In the genomic region with DNA sequence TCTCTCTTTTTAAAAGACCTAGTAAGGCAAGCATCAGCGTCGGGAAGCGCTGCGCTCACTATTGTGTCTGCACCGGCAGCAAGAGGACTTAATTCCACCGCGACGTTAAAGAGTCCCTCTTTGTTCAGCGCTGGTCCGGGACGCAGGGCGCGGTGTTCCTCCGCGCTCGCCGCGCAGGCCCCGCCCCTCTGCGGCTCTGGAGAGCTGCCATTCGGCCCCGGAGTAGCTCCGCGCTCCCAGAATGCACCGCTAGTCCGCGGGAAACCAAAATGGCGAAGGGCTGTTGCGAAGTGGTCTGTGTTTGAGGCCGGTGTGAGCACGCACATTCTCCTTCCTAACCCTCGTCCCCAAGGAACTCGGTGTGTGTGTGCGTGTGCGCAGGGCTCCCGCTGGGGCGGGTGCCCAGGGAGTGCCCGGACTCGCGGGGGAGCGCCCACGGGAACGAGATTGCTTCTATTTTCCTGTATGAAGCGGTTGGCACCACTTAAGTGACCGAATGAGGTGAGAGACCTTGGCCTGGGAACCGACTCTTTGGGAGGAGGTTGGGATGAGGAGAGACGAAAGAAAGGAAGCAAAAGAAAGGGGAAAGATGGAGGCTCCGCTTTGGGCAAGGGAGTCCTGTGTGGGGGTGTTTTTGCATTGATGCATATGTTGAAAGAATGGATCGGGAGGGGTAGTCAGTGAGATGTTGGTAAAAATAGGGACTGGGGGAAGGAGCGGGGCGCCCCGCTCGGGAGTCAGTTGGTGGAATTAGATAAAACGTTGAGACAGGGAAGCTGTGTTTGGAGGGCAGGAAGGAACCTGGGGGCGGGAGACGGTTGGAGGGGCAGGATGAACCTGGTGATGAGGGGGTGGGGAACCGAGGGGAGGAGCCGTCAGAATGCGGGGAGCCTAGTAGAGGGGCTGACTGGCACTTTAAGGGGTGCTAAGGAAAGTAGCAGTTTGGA, we compare ENCODE assay signal across 8 mouse cellular contexts. TPM values are rescaled to one million over a fixed set of nuclear protein-coding genes. Genes with fewer than 3 reads are reported as not detected.
DNase-seq lines count a peak whose midpoint lies in the region; ATAC-seq and TF ChIP-seq lines count a peak whose summit lies in the region.

A gene (plus strand): TSS at position 210 of the 947 bp plus-strand sequence.

- TF ChIP-seq CTCF in Patski (IDR thresholded peaks at IDR 0.05), result no peak

- peaks cover 16% of the 10 kb centered on the region for H3K4me1 ChIP-seq in hindbrain, embryonic 13.5 days (replicated peaks)

- peaks cover 17% of the 10 kb centered on the region for H3K36me3 ChIP-seq in hindbrain, embryonic 13.5 days

- H3K9ac ChIP-seq in hindbrain, embryonic 13.5 days, result peak within 1 kb of the TSS; percentile 99

- ATAC-seq in Patski, result peak; percentile 94
- peak; percentile 94 for ATAC-seq in hindbrain, embryonic 13.5 days (ENCODE audit: low FRiP score)

- in situ Hi-C loops in Patski (cut with MboI; ENCODE audit: low pct_unique_long_range_greater_than_20kb), result no loop called here

- DNase-seq in Patski (ENCODE audit: low read depth, low spot score), result peak; percentile 94
- peak; percentile 99 for DNase-seq in cerebellum, postnatal 14 days
- peak; percentile 90 to 94 for DNase-seq in frontal cortex, postnatal 14 days (ENCODE audit: low spot score in 2 of 2)
- DNase-seq in layer of hippocampus, postnatal 25 days (ENCODE audit: extremely low spot score in 1 of 2, low spot score in 1 of 2), result peak; percentile 95 to 97
- peak; percentile 96 for DNase-seq in lung, postnatal 25 days (ENCODE audit: low spot score)
- DNase-seq in retina, embryonic 14.5 days (ENCODE audit: low spot score), result peak; percentile 99
- DNase-seq in thymus, postnatal 4 days, result peak; percentile 97

- H3K27me3 ChIP-seq in Patski, result no peaks in the 10 kb centered on the region
- no peaks in the 10 kb centered on the region for H3K27me3 ChIP-seq in hindbrain, embryonic 13.5 days

- peak within 1 kb of the TSS; percentile 96 for H3K4me3 ChIP-seq in hindbrain, embryonic 13.5 days

- CTCF ChIA-PET in Patski (lab: Charles Lee), result interaction anchor here (1.5 kb wide), 1 partner anchor 17 kb away, joined by 5 read pairs; no protein-coding TSS in a partner anchor

- POLR2A ChIA-PET in Patski (lab: Charles Lee), result interaction anchor here (0.7 to 1.1 kb wide), 3 partner anchors 12 to 54 kb away, joined by 3 to 4 read pairs (median 4); no protein-coding TSS in a partner anchor

- H3K4me2 ChIP-seq in hindbrain, embryonic 13.5 days, result peak within 1 kb of the TSS; percentile 79

- under 1% methylated on average over 59 of the region's 59 CpGs for WGBS in hindbrain, embryonic 13.5 days

- no peaks in the 10 kb centered on the region for H3K9me3 ChIP-seq in hindbrain, embryonic 13.5 days

- peak within 1 kb of the TSS; percentile 98 for H3K27ac ChIP-seq in hindbrain, embryonic 13.5 days

RNA-seq across cellular contexts. Expression of the gene that starts here (rescaled TPM):
- polyA plus RNA-seq in Patski (2021), result 29.9 TPM
- polyA plus RNA-seq in hindbrain, embryonic 13.5 days (2015; fragmentation: Nextera tagmentation; extraction: Ambion mirVana), result 119 and 124 TPM in 2 replicates
- 10 to 100 TPM; 42.7 to 52.3 TPM for total RNA-seq in layer of hippocampus, postnatal 25 days (2021)

Comparison
In these comparisons a context has a peak if more than half of its experiments do, and no peak if none do; other contexts are left out.
1. Peak in every context shown above with its lines: DNase-seq, ATAC-seq, H3K4me3 ChIP-seq and H3K27ac ChIP-seq.